Mouse (Mus musculus): Measurements from ENCODE around the gene Gpbar1. TPM values are rescaled to one million over a fixed set of nuclear protein-coding genes. Genes with fewer than 3 reads are reported as not detected.

Gpbar1 gene
- polyA plus RNA-seq (2015; fragmentation: Nextera tagmentation; extraction: Ambion mirVana) = 0.36 and 0.39 TPM in 2 replicates

- H3K4me2 ChIP-seq (ENCODE audit: low read depth, low read length) = no peak within 1 kb of the TSS
- H3K9me3 ChIP-seq (replicated peaks; ENCODE audit: control insufficient read depth, low read length) = no peaks in the 10 kb centered on the region
- no peak for ATAC-seq (ENCODE audit: low read depth)
- no peak within 1 kb of the TSS for H3K4me3 ChIP-seq (ENCODE audit: low read depth, low read length)
- H3K27ac ChIP-seq (ENCODE audit: low read length) = no peak within 1 kb of the TSS
- no peak within 1 kb of the TSS for H3K9ac ChIP-seq (ENCODE audit: low read depth, low read length)
- H3K4me1 ChIP-seq (ENCODE audit: control insufficient read depth, low read depth, low read length) = peaks cover 8% of the 10 kb centered on the region
- 81% methylated on average over 10 of the region's 10 CpGs for WGBS (ENCODE audit: insufficient replicate concordance)
- peaks cover 4% of the 10 kb centered on the region for H3K36me3 ChIP-seq (ENCODE audit: control insufficient read depth, insufficient read depth)
- H3K27me3 ChIP-seq (ENCODE audit: control insufficient read depth, insufficient read depth, low read depth, low read length) = no peaks in the 10 kb centered on the region
Measured at GRCm38 (mm10) chr1:74278538-74278937, at the start of gene Gpbar1. Gpbar1 (plus strand) TSS chr1:74278550.

GRCm38 (mm10) chr1:74229942-74230341 lies 48.4 kb upstream of the Gpbar1 start:
- Histone ChIP-seq H3K4me1 (ENCODE audit: control insufficient read depth, low read depth, low read length) (peaks cover 3% of the 10 kb centered on the region; the same call in 1 of the 2 replicates), H3K9ac (ENCODE audit: low read depth, low read length) (no peak overlapping the region), H3K9me3 (replicated peaks; ENCODE audit: control insufficient read depth, low read length) (no peaks in the 10 kb centered on the region), H3K27me3 (ENCODE audit: control insufficient read depth, insufficient read depth, low read depth, low read length) (no peaks in the 10 kb centered on the region), H3K4me2 (ENCODE audit: low read depth, low read length) (no peak overlapping the region), H3K27ac (ENCODE audit: low read length) (peak overlapping the region; percentile 30; the same call in 1 of the 2 replicates), H3K4me3 (ENCODE audit: low read depth, low read length) (no peak overlapping the region), H3K36me3 (ENCODE audit: control insufficient read depth, insufficient read depth) (no peaks in the 10 kb centered on the region)
- WGBS (ENCODE audit: insufficient replicate concordance) = 54% methylated on average over 2 of the region's 2 CpGs
- peak; percentile 69 for ATAC-seq (ENCODE audit: low read depth)

GRCm38 (mm10) chr1:74230992-74231391 lies 47.4 kb upstream of the Gpbar1 start:
- H3K4me2 ChIP-seq (ENCODE audit: low read depth, low read length) = no peak overlapping the region
- no peaks in the 10 kb centered on the region for H3K36me3 ChIP-seq (ENCODE audit: control insufficient read depth, insufficient read depth)
- H3K9ac ChIP-seq (ENCODE audit: low read depth, low read length) = no peak overlapping the region
- no peak overlapping the region for H3K27ac ChIP-seq (ENCODE audit: low read length)
- ATAC-seq (ENCODE audit: low read depth) = no peak
- no peaks in the 10 kb centered on the region for H3K27me3 ChIP-seq (ENCODE audit: control insufficient read depth, insufficient read depth, low read depth, low read length)
- H3K4me1 ChIP-seq (ENCODE audit: control insufficient read depth, low read depth, low read length) = peaks cover 9% of the 10 kb centered on the region; the same call in 1 of the 2 replicates
- no peaks in the 10 kb centered on the region for H3K9me3 ChIP-seq (replicated peaks; ENCODE audit: control insufficient read depth, low read length)
- no CpG with 5 or more reads among the region's 1 CpGs for WGBS (ENCODE audit: insufficient replicate concordance)
- H3K4me3 ChIP-seq (ENCODE audit: low read depth, low read length) = no peak overlapping the region

- peak within 1 kb of the TSS; percentile 99 for H3K9ac ChIP-seq (ENCODE audit: low read depth, low read length)
- ATAC-seq (ENCODE audit: low read depth) = peak; percentile 96
- H3K4me3 ChIP-seq (ENCODE audit: low read depth, low read length) = peak within 1 kb of the TSS; percentile 98
- peaks cover 43% of the 10 kb centered on the region for H3K4me1 ChIP-seq (ENCODE audit: control insufficient read depth, low read depth, low read length)
- H3K27ac ChIP-seq (ENCODE audit: low read length) = peak within 1 kb of the TSS; percentile 97
- no peaks in the 10 kb centered on the region for H3K36me3 ChIP-seq (ENCODE audit: control insufficient read depth, insufficient read depth)
- H3K9me3 ChIP-seq (replicated peaks; ENCODE audit: control insufficient read depth, low read length) = no peaks in the 10 kb centered on the region
- 4% methylated on average over 44 of the region's 55 CpGs for WGBS (ENCODE audit: insufficient replicate concordance)
- no peaks in the 10 kb centered on the region for H3K27me3 ChIP-seq (ENCODE audit: control insufficient read depth, insufficient read depth, low read depth, low read length)
- peak within 1 kb of the TSS; percentile 98 for H3K4me2 ChIP-seq (ENCODE audit: low read depth, low read length)
Measured at GRCm38 (mm10) chr1:74235938-74236589, 42.3 kb upstream of the Gpbar1 start, which contains the start of gene Arpc2. Arpc2 (plus strand) TSS chr1:74236084.

GRCm38 (mm10) chr1:74236590-74237317 lies 41.6 kb upstream of the Gpbar1 start:
- H3K4me1 ChIP-seq (ENCODE audit: control insufficient read depth, low read depth, low read length) = peaks cover 42% of the 10 kb centered on the region
- no peaks in the 10 kb centered on the region for H3K36me3 ChIP-seq (ENCODE audit: control insufficient read depth, insufficient read depth)
- WGBS (ENCODE audit: insufficient replicate concordance) = under 1% methylated on average over 53 of the region's 57 CpGs
- H3K9me3 ChIP-seq (replicated peaks; ENCODE audit: control insufficient read depth, low read length) = no peaks in the 10 kb centered on the region
- no peaks in the 10 kb centered on the region for H3K27me3 ChIP-seq (ENCODE audit: control insufficient read depth, insufficient read depth, low read depth, low read length)
- H3K9ac ChIP-seq (ENCODE audit: low read depth, low read length) = peak overlapping the region; percentile 99
- H3K4me2 ChIP-seq (ENCODE audit: low read depth, low read length) = peak overlapping the region; percentile 76
- H3K4me3 ChIP-seq (ENCODE audit: low read depth, low read length) = peak overlapping the region; percentile 98
- peak; percentile 64 for ATAC-seq (ENCODE audit: low read depth)
- peak overlapping the region; percentile 97 for H3K27ac ChIP-seq (ENCODE audit: low read length)

GRCm38 (mm10) chr1:74237671-74238070 lies 40.7 kb upstream of the Gpbar1 start:
- H3K4me1 ChIP-seq (ENCODE audit: control insufficient read depth, low read depth, low read length) = peaks cover 42% of the 10 kb centered on the region
- no peaks in the 10 kb centered on the region for H3K36me3 ChIP-seq (ENCODE audit: control insufficient read depth, insufficient read depth)
- H3K9me3 ChIP-seq (replicated peaks; ENCODE audit: control insufficient read depth, low read length) = no peaks in the 10 kb centered on the region
- H3K27me3 ChIP-seq (ENCODE audit: control insufficient read depth, insufficient read depth, low read depth, low read length) = no peaks in the 10 kb centered on the region
- ATAC-seq (ENCODE audit: low read depth) = no peak
- 4% methylated on average over 5 of the region's 5 CpGs for WGBS (ENCODE audit: insufficient replicate concordance)
- peak overlapping the region; percentile 76 for H3K4me2 ChIP-seq (ENCODE audit: low read depth, low read length)
- H3K9ac ChIP-seq (ENCODE audit: low read depth, low read length) = peak overlapping the region; percentile 99
- peak overlapping the region; percentile 98 for H3K4me3 ChIP-seq (ENCODE audit: low read depth, low read length)
- H3K27ac ChIP-seq (ENCODE audit: low read length) = peak overlapping the region; percentile 97

GRCm38 (mm10) chr1:74238136-74238535 lies 40.2 kb upstream of the Gpbar1 start:
- Histone ChIP-seq H3K27ac (ENCODE audit: low read length) (peak overlapping the region; percentile 97), H3K9ac (ENCODE audit: low read depth, low read length) (peak overlapping the region; percentile 99), H3K9me3 (replicated peaks; ENCODE audit: control insufficient read depth, low read length) (no peaks in the 10 kb centered on the region), H3K4me1 (ENCODE audit: control insufficient read depth, low read depth, low read length) (peaks cover 42% of the 10 kb centered on the region), H3K27me3 (ENCODE audit: control insufficient read depth, insufficient read depth, low read depth, low read length) (no peaks in the 10 kb centered on the region), H3K4me2 (ENCODE audit: low read depth, low read length) (peak overlapping the region; percentile 76), H3K36me3 (ENCODE audit: control insufficient read depth, insufficient read depth) (no peaks in the 10 kb centered on the region), H3K4me3 (ENCODE audit: low read depth, low read length) (peak overlapping the region; percentile 98)
- no peak for ATAC-seq (ENCODE audit: low read depth)
- WGBS (ENCODE audit: insufficient replicate concordance) = 7% methylated on average over 1 of the region's 1 CpGs

- WGBS (ENCODE audit: insufficient replicate concordance) = 10% methylated on average over 7 of the region's 7 CpGs
- ATAC-seq (ENCODE audit: low read depth) = peak; percentile 44
- Histone ChIP-seq H3K4me1 (ENCODE audit: control insufficient read depth, low read depth, low read length) (peaks cover 47% of the 10 kb centered on the region), H3K36me3 (ENCODE audit: control insufficient read depth, insufficient read depth) (no peaks in the 10 kb centered on the region), H3K27ac (ENCODE audit: low read length) (peak overlapping the region; percentile 97), H3K9ac (ENCODE audit: low read depth, low read length) (peak overlapping the region; percentile 47; the same call in 1 of the 2 replicates), H3K4me3 (ENCODE audit: low read depth, low read length) (peak overlapping the region; percentile 98), H3K27me3 (ENCODE audit: control insufficient read depth, insufficient read depth, low read depth, low read length) (no peaks in the 10 kb centered on the region), H3K9me3 (replicated peaks; ENCODE audit: control insufficient read depth, low read length) (no peaks in the 10 kb centered on the region), H3K4me2 (ENCODE audit: low read depth, low read length) (peak overlapping the region; percentile 76)
Measured at GRCm38 (mm10) chr1:74239162-74239561, 39.2 kb upstream of the Gpbar1 start.

- Histone ChIP-seq H3K9ac (ENCODE audit: low read depth, low read length) (peak overlapping the region; percentile 13; the same call in 1 of the 2 replicates), H3K4me1 (ENCODE audit: control insufficient read depth, low read depth, low read length) (peaks cover 47% of the 10 kb centered on the region), H3K9me3 (replicated peaks; ENCODE audit: control insufficient read depth, low read length) (no peaks in the 10 kb centered on the region), H3K27me3 (ENCODE audit: control insufficient read depth, insufficient read depth, low read depth, low read length) (no peaks in the 10 kb centered on the region), H3K4me2 (ENCODE audit: low read depth, low read length) (peak overlapping the region; percentile 76), H3K36me3 (ENCODE audit: control insufficient read depth, insufficient read depth) (no peaks in the 10 kb centered on the region), H3K4me3 (ENCODE audit: low read depth, low read length) (peak overlapping the region; percentile 98), H3K27ac (ENCODE audit: low read length) (peak overlapping the region; percentile 97)
- WGBS (ENCODE audit: insufficient replicate concordance) = 17% methylated on average over 11 of the region's 11 CpGs
- no peak for ATAC-seq (ENCODE audit: low read depth)
Measured at GRCm38 (mm10) chr1:74239618-74240017, 38.7 kb upstream of the Gpbar1 start.
